Mouse (Mus musculus): ENCODE measurements around the gene Tubd1. TPM values are rescaled to one million over a fixed set of nuclear protein-coding genes. Genes with fewer than 3 reads are reported as not detected.

Gene Tubd1
- total RNA-seq, 2 experiments from 2014 or later, result 6.2 to 7.7 TPM

DNA sequence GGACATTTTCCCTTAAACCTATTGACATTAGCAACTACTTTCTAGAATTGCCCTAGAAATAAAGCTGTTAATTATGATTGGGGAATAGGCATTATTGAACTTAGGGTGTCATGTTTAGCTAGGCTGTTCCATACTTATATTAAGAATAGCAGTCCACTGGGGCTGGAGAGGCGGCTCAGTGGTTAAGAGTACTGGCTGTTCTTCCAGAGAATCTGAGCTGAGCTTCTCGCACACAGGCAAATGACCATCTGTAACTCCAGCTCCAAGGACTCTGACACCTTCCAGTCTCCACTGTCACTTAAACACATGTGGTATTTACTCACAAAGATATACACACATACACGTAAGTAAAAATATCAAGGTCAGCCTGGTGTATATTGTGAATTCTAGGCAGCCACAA is 52.2 kb downstream of the Tubd1 start:
- DNase-seq (ENCODE audit: low spot score in 2 of 2), result no peak

DNA sequence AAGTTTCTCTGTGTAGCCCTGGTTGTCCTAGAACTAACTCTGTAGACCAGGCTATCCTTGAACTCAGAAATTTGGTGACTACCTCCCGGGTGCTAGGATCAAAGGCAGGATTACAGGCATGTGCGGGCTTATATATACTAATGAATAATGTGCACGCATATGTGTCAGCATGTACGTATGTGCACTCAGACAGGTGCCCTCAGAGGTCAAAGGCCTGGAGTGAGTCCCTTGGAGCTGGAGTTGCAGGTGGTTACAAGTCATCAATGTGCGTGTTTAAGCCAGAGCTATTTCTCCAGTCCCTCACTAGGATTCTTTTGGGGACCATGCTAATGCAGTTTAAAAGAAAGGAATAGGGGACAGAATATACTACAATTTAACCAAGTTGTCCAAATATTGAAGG is 53.4 kb downstream of the Tubd1 start:
- DNase-seq (ENCODE audit: low spot score in 2 of 2), result no peak

DNA sequence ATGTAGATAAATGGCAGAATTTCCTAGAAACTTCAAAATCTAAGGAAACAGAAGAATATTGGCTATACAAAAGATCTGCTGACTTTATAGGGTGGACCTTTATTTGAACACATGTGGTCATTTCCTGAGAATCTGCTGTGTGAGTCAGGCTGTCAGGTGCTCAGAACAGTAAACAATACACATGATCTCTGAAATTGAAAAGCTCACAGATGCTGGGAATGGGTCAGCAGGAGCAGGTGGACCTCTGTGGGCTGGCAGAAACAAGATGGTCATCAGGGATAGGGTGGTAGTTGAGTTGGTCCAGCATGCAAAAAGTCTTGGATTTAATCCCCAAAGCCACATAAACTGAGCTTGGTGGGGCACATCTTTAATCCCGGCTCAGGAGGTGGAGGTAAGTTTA is 53.8 kb downstream of the Tubd1 start:
- DNase-seq (ENCODE audit: low spot score in 2 of 2), result no peak

DNA sequence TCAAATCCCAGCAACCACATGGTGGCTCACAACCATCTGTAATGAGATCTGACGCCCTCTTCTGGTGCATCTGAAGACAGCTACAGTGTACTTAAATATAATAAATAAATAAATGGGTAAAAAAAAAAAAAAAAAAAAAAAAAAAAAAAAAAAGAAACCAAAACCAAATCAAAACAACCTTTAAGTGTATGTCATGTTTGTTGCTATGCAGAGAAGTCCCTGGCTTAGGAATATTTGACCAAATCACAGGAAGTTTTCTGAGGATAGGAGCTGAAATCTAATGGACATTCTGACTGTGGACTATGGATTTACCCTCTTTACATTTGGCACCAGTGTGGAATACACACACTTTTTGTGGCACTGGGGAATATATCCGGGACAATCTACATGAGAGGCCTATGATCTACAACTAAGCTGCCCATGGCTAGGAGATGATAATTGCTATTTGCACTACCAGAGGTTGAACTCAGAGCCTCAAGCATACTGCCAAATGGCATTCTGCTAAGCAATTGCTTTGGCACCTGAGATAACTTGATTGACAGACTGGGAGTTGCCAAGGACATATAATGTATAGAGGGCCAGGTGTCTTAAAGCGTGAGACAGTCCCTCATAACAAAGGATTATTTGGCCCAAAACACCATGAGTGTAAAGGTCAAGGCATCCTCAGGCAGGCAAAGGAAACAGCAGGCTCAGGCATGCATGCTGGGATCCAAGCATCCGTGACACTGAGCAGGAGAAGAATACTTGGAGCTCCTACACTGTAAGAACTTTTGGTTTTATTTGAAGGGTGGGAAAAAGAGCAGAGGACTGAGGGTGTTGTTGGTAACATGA is 54.8 kb downstream of the Tubd1 start:
- DNase-seq (ENCODE audit: low spot score in 2 of 2), result no peak

DNA sequence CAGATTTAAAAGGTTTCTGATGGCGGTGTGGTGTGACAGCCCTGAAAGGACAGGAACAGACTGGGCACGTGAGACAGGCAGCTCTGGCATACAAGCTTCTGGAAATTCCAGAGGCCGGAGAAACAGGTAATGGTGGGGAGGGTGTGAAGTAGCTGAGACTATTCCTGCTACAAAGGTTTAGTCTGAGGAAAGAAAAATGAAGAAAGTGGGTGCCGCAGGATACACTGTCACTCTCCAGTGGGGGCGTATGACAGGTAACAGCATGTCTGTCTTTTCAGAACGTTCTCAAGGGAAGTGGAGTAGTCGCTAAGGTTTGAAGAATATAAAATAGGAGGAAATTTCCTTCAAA is 55.4 kb downstream of the Tubd1 start:
- DNase-seq (ENCODE audit: low spot score in 2 of 2), result no peak

DNA sequence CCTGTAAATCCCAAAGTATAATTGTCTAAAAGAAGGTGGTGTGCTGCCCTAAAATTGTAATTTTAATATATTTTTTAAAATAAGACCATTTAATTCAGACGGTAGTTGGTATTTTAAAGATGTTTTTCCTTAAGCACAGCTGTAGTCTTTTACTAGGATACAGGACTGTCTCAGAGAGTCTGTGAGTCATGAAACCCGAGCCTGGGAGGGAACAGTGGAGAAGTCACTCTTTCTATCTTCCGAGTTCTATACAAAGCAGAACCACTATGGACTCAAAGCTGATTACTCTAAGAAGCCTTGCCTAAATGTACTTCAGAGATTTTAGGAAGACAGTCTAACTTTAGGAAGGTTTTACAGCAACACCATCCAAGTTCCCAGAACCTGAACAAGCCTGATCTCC is 57.3 kb downstream of the Tubd1 start:
- no peak for DNase-seq (ENCODE audit: low spot score in 2 of 2)

DNA sequence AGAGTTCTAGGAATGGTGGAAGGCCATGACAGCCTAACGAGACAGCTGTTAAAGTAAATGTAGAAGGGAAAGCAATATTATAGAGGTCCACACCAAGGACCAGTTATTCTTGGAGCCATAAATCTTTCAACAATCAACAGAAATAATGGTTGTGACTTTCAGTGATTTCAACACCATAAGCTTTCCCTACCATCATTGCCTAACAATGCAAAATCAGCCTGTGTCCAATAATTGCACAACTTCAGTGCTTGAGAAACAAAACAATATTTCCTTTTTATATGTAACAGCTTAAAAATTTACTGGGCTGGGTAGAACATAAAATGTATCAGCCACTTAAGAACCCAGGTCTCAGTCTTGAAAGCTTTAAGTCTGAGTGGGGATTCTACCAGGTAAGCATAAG is 58.9 kb downstream of the Tubd1 start:
- no peak for DNase-seq (ENCODE audit: low spot score in 2 of 2)

DNA sequence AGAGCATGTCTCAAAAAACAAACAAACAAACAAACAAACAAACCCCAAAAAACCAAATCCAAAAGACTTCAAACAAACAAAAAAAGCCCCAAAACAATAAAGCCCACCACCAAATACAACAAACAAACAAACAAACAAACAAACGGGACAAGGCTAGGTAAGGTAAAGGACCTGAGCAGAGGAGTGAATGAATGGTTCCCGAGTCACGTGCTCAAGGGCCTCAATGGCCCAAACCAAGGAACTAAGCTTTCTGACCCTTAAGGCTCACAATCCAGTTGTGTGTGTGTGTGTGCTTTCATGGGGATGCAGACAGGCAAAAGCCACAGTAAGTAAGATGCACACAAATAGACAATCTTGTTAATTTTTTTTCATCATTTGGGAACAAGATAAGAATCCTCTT is 59.5 kb downstream of the Tubd1 start:
- no peak for DNase-seq (ENCODE audit: low spot score in 2 of 2)

DNA sequence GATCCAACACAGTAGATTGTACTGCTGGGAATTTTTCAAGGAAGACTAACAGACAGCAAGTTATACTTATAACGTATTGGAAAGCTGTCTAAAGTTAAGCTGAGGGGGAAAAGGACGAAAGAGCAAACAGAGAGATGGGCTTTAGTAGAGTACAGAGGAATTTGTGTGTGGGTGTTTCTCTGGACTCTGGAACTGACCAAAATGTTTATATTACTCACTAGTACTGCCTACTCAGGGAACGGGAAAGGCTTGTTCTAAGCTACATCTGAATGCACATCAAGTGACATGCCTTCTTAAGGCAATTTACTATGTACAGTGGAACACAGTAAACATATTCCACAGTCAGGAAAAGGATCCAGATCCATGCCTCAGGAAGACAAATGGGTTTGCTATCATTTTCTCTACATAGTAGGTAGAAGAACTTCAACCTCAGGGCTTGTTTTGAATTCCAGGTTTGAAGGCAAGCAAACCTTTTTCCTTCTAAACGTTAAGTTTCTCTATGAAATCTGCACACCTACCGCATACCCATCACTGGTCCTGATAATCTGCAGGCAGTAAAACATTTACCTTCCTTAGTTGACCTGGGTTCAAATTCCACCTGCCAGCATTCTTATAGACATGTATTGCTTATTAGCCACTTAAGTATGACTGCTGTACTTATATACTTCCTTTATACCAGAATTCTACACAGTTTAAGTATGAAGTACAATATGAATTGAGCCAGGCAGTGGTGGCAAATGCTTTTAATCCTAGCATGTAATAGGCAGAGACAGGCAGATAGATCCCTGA is 60.1 kb downstream of the Tubd1 start:
- no peak for DNase-seq (ENCODE audit: low spot score in 2 of 2)

DNA sequence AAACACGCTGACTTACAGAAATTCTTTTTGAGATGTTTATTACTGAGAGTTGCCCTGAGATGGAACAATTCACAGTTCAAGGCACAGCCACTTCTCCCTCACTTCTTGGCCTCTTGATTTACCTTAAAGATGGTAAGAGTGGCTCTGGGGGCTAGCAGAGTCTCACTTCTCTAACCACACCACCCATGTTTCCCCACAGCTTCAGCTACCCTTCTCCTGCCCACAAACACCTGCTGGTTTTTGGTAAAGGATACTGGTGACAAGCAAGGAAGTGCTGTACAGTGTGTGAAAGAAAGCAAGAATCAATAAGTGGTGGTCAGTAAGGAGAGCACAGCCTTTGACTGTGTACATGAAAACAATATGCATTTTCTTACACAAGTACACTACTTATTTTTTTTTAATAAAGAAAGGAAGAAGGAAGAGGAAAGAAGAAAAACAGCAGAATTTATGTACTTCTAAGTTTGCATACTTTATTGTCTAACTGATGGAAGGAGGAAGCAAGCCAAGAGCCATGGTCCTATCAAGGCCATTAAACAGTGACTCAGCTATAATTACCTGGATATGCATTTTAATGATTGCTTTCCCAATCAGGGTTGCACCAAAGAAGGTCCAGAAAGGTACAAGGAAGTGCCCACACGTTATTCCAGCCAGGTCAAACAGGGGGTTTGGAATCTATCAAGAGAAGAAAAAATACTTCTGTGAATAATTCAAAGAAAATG is 62.0 kb downstream of the Tubd1 start:
- no peak for DNase-seq (ENCODE audit: low spot score in 2 of 2)

DNA sequence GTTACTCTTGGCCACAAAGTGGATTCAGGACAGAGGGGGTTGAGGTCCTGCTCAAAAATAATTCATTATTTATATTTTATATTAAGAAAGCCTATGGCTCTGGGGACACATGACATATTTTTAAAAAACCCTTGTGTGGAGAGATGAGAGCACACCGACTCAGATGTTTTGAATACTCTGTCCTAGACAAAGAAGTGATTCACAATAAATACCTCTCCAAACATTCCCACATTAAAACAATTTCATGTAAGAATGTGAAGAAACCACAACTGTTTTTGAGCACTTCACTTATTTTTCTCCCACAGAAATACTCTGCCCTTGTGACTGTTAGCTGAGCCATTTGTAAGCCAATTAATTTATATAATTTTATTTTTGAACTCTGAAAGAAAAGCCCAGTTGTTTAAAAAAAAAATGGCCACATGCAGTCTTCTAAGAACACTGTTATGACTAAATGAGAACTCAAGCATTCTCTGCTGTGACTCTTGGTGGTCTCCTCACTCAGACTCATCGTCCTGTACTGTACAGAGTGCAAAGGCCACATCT is 63.1 kb downstream of the Tubd1 start:
- DNase-seq (ENCODE audit: low spot score in 2 of 2), result no peak

DNA sequence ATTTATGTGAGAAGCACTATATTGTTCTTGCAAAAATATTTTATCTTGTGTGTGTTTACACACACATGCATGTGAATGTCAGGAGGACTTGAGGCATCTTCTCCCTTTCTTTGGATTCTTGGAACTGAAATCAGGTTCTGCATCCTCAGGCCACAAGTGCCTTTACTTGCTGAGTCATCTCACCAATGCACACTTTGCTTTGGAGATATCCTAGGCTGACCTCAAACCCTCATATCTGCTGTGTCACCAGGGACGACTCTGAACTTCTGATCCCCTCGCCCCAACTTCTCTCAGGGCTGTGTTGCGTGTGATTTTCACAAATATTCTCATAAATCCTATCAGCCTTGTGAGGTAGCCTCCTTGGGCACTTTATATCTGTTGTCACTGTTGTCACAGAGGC is 65.4 kb downstream of the Tubd1 start:
- DNase-seq (ENCODE audit: low spot score in 2 of 2), result no peak

DNA sequence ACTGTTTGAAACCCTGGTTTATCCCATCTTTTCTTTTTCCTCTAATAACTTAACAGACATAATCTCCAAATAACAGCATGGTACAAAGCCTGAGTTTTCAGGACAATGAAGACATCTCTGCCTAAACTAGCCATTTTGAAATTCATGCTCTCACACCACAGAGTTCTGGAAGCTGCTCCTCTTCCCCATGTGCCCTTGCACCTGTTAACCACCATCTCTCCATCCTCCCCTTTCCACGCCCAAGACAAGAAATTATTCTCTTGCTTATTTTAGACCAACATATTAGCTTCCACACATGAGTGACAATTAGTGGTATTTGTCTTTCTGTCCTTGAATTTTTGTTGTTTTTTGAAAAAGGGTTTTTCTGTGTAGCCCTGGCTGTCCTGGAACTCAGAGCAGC is 67.2 kb downstream of the Tubd1 start:
- DNase-seq (ENCODE audit: low spot score in 2 of 2), result no peak

DNA sequence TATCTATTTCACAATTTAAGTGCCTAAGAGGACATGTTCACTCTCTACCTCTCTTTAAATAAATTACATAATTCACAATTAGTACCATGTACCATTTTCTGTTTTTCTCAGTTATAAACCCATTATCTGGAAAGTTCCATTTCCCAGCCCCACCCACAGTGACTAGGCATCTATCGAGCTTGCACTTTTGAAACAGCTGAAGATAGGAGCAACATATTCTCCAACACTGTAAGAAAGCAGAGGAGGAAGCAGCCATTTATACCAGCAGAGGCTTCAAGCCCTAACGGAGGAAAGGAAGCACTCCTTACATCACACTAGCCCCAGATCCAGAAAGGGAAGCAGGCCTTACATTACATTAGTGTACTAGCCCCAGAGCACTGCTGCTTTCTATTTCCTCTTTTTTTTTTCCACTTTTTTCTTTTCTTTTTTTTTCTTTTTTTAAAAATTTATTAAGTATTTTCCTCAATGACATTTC is 69.3 kb downstream of the Tubd1 start:
- no peak for DNase-seq (ENCODE audit: low spot score in 2 of 2)

DNA sequence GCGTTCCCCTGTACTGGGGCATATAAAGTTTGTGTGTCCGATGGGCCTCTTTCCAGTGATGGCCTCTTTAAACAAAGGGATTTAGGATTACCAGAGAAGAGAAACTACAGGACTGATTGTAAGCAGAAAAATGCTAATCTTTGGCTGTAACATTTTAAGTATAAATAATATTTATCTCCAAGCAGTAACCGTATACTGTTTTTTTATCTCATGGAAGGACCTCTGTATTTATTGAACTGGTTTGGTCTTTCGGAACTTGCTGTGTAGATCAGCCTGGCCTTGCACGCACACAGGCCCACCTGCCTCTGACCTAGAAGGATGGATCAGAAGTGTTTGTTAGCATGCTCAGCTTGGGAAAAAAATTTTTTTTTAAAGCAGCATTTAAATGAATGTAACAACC is 69.8 kb downstream of the Tubd1 start:
- DNase-seq (ENCODE audit: low spot score in 2 of 2), result no peak

Small RNAs within 50 kb of the gene (microRNA-seq; reads per million reads assigned to microRNA genes)
- 5,695 to 43,766 reads per million in 2 experiments for gene Mir21a (ENCODE audit: borderline number of aligned reads in 2 of 2)

Other genes starting within 250 kb of the Tubd1 start
- 10 to 100 TPM; 42.3 to 42.5 TPM for gene Med13, start 187.4 kb upstream of the Tubd1 start, total RNA-seq (2021)
- 10 to 100 TPM; 32.2 to 42.1 TPM for gene Rnft1, start 60.3 kb upstream of the Tubd1 start, total RNA-seq (2021)
- gene Rps6kb1, start 186 bp upstream of the Tubd1 start, total RNA-seq (2021), result 10 to 100 TPM; 31.9 to 43.7 TPM
- gene Vmp1, start 138.8 kb downstream of the Tubd1 start, total RNA-seq (2021), result 100 to 1,000 TPM; 106 to 139 TPM
- 10 to 100 TPM; 12.4 to 12.7 TPM for gene Ptrh2, start 139.0 kb downstream of the Tubd1 start, total RNA-seq (2021)
- 100 to 1,000 TPM; 258 to 298 TPM for gene Cltc, start 212.6 kb downstream of the Tubd1 start, total RNA-seq (2021)

Data from adrenal gland, adult 18-20 months (tissue).